Mouse (Mus musculus): ENCODE results near the gene Ptprn2. TPM values are rescaled to one million over a fixed set of nuclear protein-coding genes. Genes with fewer than 3 reads are reported as not detected.

Gene Ptprn2
- total RNA-seq, 2 experiments from 2014 or later: 0.10 to 0.34 TPM

GRCm38 (mm10) chr12:117204905-117205304, 719.4 kb downstream of the Ptprn2 start:
- DNase-seq (ENCODE audit: low spot score in 2 of 2): no peak

DNA sequence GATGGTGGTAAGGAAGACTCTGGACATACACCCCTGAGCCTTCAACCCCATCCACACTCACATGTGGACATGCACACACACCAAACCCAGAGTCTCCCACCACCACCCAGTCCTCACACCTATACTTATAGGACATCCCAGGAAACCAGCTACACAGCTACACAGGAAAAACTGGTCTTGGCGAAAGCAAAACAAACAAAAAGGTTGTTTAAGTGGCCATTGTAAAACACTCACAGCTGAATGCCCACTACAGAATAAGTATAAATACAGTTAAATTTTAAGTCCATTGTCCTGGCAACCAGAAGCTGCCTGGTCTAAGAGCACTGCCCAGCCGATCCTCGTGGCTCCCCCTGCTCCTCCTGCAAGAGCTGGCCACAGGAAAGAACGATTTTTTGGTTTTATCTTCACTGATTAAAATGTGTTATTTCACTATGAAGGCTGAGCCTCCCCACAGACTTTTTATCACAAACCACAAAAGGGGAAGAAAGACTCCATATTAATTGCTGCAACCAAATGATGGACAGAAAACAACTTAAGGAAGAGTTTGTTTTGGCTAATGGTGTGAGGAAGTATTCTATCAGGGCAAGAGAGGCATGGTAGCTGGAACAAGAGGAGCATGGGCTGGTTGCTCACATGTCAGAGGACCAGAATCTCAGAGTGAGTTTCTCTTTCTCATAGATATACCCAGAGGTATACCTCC, 722.1 kb downstream of the Ptprn2 start:
- DNase-seq (ENCODE audit: low spot score in 2 of 2): no peak

DNA sequence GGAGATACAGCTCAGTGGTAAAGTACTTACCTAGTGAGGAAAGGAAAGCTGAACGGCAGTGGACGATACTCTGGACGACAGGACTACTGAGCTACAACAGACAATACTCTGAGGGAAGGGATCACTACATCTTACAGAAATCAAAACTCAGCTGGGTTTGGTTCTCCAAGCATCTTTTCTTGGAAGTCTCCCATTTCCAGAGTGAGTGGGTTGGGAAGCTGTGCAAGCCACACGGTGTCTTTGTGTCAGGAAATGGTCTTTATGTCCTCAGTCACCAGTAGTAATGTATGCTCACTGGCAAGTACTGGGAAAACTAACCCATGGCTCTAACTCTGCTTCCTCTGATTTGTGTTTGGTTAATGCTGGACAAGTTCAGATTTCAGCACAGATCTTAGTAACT, 724.9 kb downstream of the Ptprn2 start:
- DNase-seq (ENCODE audit: low spot score in 2 of 2): no peak

DNA sequence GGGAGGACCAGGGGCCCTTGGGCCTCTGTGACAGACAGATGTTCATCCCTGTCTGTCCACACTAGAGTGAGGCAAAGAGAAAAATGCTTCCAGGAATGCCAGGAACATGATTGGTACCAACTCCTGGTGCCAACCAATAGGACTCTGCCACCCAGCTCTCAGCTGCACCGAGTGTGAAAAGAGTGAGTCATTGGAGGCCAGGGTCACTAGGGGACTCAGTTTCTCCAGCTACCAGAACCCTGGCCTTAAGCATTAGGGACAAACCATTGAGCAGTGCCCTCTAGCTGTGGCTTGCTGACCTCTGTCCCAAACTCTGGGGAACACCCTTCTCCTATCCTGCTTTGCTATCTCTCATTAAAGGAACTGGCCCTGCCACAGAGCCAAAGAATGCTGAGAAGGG, 728.0 kb downstream of the Ptprn2 start:
- no peak for DNase-seq (ENCODE audit: low spot score in 2 of 2)

DNA sequence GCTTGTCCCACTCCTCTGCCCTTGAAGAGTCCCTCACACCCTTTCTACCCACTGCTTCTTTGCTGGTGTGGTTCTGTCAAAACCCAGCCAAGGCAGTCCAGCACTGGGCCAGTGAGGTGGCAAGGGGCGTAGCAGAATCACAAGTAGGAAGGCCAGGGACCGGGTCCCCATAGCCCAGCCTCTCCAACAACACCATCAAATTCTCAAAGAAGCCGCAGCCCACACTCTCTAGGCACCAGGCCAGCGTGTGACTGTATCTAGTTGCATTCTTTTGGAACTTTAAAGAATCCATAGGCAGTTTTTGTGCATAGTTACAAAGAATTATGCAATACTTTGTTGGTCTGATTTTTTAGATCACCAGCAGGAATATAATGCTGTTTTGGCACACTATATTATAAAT, 728.8 kb downstream of the Ptprn2 start:
- no peak for DNase-seq (ENCODE audit: low spot score in 2 of 2)

DNA sequence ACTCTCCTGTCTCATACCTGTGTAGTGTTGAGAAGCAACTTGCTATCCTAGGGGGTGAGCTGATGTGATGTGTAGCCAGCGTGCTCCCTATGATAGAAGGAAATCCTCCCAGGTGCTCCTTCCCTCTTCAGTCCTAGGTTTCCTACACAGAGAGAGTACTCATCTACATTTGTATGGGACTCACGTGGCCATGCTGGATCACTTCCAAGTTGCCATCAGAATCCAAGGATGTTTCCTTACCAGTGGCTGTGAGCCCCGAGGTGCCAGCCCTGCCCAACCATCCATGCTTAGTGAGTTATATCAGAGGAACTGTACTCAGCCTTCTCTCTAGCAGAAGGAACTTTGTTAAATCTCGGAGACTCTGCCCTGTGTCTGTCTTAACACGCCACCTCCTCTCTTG, 729.4 kb downstream of the Ptprn2 start:
- no peak for DNase-seq (ENCODE audit: low spot score in 2 of 2)

GRCm38 (mm10) chr12:117221909-117222308, 736.4 kb downstream of the Ptprn2 start:
- no peak for DNase-seq (ENCODE audit: low spot score in 2 of 2)

DNA sequence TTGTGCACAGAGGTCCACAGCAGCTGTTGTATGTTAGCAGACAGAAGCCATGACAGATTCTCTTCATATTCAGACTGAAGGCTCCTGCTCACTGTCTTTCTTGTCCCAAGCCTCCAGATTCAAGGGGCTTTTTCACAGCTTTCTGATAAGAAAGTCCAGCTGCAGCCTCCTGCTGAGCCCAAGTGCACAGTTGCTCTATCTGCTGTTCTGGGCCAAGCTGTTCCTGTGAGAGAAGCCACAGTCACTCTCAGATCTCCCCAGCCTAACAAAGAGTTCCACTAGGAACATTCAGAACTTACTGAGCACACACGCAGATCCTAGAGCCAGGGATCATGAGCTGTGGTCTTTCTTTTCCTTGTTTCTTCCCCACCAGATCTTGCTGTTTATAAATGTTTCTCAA, 738.5 kb downstream of the Ptprn2 start:
- DNase-seq (ENCODE audit: low spot score in 2 of 2): no peak

DNA sequence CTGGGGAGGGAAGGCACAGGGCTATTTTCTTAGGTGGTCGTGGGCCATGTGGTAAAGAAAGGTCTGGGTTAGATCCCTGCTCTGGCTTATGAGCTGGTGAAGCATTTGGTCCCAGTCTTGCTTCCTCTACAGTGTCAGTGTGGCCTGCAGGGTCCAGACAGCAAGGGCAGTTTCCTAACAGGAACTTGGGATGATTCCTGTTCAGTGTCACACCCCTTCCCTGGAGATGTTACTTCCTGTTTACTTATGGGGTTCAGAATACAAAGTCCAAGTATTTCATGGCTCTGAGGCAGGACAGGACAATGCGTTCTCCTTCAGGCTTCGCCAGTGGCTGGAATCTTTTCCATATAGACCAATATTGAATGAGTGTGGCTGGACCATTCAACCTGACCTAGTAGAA, 741.7 kb downstream of the Ptprn2 start:
- DNase-seq (ENCODE audit: low spot score in 2 of 2): no peak

DNA sequence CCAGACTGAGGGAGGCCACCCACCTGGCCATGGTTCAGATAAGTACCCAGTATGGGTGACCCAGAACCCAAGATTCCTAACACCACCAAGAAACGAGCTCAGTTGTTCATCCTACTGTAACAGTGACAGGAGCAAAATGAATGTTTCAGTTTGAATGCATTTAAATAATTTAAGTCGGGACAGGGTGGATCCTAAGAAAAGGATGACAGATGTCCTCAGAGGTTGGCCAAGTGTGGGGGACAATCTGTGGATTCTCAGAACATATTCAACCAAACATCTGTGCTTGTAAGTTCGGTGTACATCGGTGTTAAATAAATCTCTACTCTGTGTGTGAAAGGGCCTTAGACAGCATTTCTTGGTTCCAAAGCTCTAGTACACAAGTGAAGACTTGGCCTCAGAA, 743.9 kb downstream of the Ptprn2 start:
- DNase-seq (ENCODE audit: low spot score in 2 of 2): no peak

- DNase-seq (ENCODE audit: low spot score in 2 of 2): no peak
Measured at GRCm38 (mm10) chr12:117230282-117230681, 744.8 kb downstream of the Ptprn2 start.

- no peak for DNase-seq (ENCODE audit: low spot score in 2 of 2)
Measured at GRCm38 (mm10) chr12:117231850-117232249, 746.3 kb downstream of the Ptprn2 start.

DNA sequence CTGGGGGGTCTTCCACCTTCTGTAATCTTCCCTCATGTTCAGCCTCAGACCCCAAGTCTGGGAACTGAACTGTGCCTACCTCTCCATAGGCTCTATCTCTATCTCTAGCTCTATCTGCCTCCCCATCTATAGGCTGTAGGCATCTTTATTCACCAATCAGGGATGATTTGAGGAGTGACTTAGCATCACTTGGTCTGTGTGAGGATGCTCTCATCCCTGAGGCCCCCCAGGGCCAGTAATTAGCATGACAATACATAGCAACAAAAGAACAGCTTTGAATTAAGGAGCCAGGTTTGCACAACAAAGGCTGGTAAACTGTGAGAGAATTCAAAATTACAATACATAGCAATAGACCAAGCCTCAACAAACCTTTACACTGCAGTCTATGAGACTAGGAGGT, 749.6 kb downstream of the Ptprn2 start:
- DNase-seq (ENCODE audit: low spot score in 2 of 2): no peak

- no peak for DNase-seq (ENCODE audit: low spot score in 2 of 2)
Measured at GRCm38 (mm10) chr12:117236020-117236734, 750.7 kb downstream of the Ptprn2 start.

DNA sequence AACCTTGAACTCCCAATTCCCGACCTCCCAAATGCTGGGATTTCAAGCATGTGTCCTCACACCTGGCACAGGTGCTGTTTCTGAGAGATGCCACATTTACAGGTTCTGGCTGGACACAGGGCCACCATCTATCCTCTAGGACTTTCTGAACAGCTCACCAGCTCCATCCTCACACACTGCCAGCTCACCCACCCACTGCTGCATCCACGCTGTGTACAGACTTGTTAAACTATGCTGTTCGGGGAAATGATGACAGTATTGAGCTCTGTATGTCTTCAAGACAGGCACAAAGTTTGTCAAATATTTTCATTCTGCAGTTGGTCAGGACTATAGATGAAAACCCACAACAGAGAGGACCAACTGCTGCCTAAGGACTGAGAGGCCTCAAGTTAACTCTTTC, 751.5 kb downstream of the Ptprn2 start:
- no peak for DNase-seq (ENCODE audit: low spot score in 2 of 2)

DNA sequence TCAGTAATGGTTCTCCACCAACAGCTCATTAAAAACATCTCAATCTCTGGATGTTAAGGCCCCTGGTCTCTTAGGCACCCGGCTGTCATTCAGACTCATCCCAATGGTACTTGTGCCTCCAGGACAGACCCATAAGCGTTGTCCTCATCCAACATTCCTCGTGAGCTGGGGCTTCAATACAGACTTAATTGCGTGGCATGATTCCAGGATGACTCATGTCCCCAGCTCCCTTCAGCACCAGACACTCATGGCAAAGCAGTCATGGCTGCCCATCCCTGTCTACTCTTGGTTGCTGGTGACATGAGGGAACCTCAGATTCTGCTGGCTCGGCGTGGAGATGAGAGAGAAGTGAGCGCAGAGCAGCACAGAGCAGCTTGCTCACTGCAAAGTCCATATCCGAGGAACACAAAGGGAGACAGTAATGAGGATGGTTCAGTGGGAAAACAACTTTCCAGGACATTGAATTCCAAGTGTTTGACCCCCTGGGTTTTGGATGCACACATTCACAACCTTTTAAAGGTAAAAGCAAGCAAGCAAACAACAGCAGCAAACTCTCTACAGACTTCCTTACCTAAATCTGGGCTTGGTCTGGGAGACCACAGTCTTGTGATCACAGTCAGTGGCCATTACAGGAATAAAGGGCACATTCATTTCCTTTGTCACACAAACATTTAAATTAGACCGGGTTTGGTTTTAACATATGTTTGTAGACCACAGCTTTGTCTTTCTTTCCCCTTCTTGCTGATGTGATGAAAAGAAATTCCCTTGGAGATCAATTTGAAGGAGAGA, 754.6 kb downstream of the Ptprn2 start:
- DNase-seq (ENCODE audit: low spot score in 2 of 2): no peak

DNA sequence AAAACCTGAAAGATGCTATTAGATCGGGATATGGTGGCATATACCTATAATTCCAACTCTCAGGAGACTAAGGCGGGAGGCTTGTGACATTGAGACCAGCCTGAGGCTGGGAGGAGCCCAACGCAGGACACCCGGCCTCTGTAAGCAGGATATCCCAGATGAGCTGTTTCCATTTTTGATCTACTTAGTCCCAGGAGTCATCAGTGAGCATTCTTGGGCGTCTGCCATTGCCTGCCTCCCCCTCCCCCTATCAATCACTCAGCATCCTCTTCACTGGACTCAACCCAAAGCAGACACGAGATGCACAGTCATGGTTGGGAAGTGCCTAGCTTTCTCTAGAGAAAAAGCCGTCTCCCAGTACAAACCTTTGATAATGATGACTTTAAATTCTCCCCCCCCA, 756.7 kb downstream of the Ptprn2 start:
- DNase-seq (ENCODE audit: low spot score in 2 of 2): no peak

DNA sequence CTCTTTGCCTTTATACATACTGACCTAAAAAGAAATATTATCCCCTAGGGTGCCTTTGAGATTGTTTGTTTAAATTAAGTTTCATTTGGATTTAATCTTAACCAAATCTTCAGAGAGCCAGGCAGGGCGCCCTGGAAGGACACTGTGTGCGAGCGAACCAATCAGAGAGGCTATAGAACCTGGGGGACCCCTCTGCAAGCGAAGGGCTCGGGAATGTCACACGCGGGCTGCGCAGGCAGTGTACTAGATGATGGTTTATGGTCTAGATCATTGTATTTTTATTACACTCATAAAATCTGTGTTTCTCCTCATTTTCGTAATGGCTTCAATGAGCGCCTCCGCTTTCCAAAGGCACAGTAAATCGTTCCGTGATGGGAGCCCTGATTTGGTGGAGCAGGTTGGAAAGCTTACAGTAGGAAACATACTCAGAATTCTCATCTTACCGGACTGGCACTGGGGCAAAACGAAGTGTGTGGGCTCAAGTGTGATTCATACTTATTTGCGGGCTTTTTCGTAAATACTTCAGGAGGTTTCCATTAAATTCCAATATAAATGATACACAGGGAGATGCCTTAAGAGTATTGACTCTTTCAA, 760.5 kb downstream of the Ptprn2 start:
- no peak for DNase-seq (ENCODE audit: low spot score in 2 of 2)

DNA sequence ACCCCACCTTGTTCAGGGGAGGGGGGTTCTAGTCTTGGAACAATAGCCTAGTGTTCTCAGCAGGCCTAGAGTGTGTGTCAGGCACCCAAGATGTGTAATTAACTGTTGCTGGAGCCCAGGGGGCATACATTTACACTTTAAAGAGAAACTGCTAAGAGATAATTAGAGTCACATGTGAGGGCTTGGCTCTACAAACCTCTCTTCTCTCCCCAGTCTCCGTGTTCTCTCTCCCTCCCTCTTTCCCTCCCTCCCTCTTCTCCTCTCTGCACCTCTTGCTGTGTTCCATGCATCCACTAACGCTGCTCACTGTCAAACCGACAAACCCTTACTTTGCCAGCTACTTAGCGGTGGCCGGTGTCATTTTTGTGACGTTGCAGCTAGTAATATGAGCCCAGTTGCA, 764.9 kb downstream of the Ptprn2 start:
- no peak for DNase-seq (ENCODE audit: low spot score in 2 of 2)

- no peak for DNase-seq (ENCODE audit: low spot score in 2 of 2)
Measured at GRCm38 (mm10) chr12:117251663-117252425, 766.3 kb downstream of the Ptprn2 start.

DNA sequence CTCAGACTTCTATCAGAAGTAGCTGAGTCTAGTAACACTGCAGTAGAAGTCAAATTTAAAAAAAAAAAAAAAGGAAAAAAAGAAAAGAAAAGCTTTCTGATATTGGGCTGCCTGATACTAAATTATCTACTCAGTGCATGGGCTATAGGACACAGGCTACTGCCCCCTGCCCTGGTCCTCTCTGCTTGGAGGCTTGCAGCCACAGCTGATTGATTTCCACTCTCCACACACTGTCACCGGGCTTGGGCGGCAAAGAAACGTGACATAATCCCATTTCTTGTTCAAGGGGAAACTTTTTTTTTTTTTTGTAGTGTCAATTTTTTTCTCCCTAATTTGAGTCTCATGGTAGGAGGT, 766.9 kb downstream of the Ptprn2 start:
- DNase-seq (ENCODE audit: low spot score in 2 of 2): no peak

Data from gastrocnemius, postnatal 4 days (tissue).